Mouse (Mus musculus): ENCODE measurements at regions not wholly inside any gene's neighbourhood (a gene's known extent, or its start where the extent isn't known, plus 50 kb on each side); places are given as distances from the start of the nearest gene placed in this dataset.

GRCm38 (mm10) chr5:7428291-7428690 is 83.7 kb upstream of the Zfp804b start:
- peak; percentile 68 for DNase-seq (ENCODE audit: low read depth, low spot score)

GRCm38 (mm10) chr5:7436461-7436860 is 91.9 kb upstream of the Zfp804b start:
- DNase-seq (ENCODE audit: low read depth, low spot score), result no peak

GRCm38 (mm10) chr5:7448001-7448400 is 103.4 kb upstream of the Zfp804b start:
- no peak for DNase-seq (ENCODE audit: low read depth, low spot score)

- no peak for DNase-seq (ENCODE audit: low read depth, low spot score)
These were observed 110.3 kb upstream of the Zfp804b start for GRCm38 (mm10) chr5:7454896-7455295.

GRCm38 (mm10) chr5:7457102-7457501 is 112.5 kb upstream of the Zfp804b start:
- no peak for DNase-seq (ENCODE audit: low read depth, low spot score)

GRCm38 (mm10) chr5:7489150-7489549 is 144.6 kb upstream of the Zfp804b start:
- no peak for DNase-seq (ENCODE audit: low read depth, low spot score)

GRCm38 (mm10) chr5:7489602-7490001 is 145.0 kb upstream of the Zfp804b start:
- no peak for DNase-seq (ENCODE audit: low read depth, low spot score)

- no peak for DNase-seq (ENCODE audit: low read depth, low spot score)
These were observed 173.1 kb upstream of the Zfp804b start for GRCm38 (mm10) chr5:7517520-7518181.

- DNase-seq (ENCODE audit: low read depth, low spot score), result no peak
These were observed 188.2 kb upstream of the Zfp804b start for GRCm38 (mm10) chr5:7532686-7533199.

GRCm38 (mm10) chr5:7539812-7540645 is 195.5 kb upstream of the Zfp804b start:
- no peak for DNase-seq (ENCODE audit: low read depth, low spot score)

- DNase-seq (ENCODE audit: low read depth, low spot score), result no peak
These were observed 196.1 kb upstream of the Zfp804b start for GRCm38 (mm10) chr5:7540646-7541038.

GRCm38 (mm10) chr5:7543857-7544256 is 199.3 kb upstream of the Zfp804b start:
- DNase-seq (ENCODE audit: low read depth, low spot score), result no peak

GRCm38 (mm10) chr5:7580413-7580812 is 235.9 kb upstream of the Zfp804b start:
- DNase-seq (ENCODE audit: low read depth, low spot score), result no peak

GRCm38 (mm10) chr5:7586547-7586946 is 242.0 kb upstream of the Zfp804b start:
- DNase-seq (ENCODE audit: low read depth, low spot score), result no peak

GRCm38 (mm10) chr5:7600418-7600817 is 255.9 kb upstream of the Zfp804b start:
- DNase-seq (ENCODE audit: low read depth, low spot score), result no peak

GRCm38 (mm10) chr5:7607517-7607916 is 263.0 kb upstream of the Zfp804b start:
- no peak for DNase-seq (ENCODE audit: low read depth, low spot score)

GRCm38 (mm10) chr5:7607924-7608323 is 263.4 kb upstream of the Zfp804b start:
- no peak for DNase-seq (ENCODE audit: low read depth, low spot score)

GRCm38 (mm10) chr5:7655280-7655679 is 305.0 kb upstream of the Steap4 start:
- no peak for DNase-seq (ENCODE audit: low read depth, low spot score)

- DNase-seq (ENCODE audit: low read depth, low spot score), result no peak
These were observed 258.5 kb upstream of the Steap4 start for GRCm38 (mm10) chr5:7701776-7702175.

GRCm38 (mm10) chr5:7719557-7719956 is 240.7 kb upstream of the Steap4 start:
- DNase-seq (ENCODE audit: low read depth, low spot score), result peak; percentile 9

- no peak for DNase-seq (ENCODE audit: low read depth, low spot score)
These were observed 240.2 kb upstream of the Steap4 start for GRCm38 (mm10) chr5:7720061-7720460.

- DNase-seq (ENCODE audit: low read depth, low spot score), result no peak
These were observed 239.6 kb upstream of the Steap4 start for GRCm38 (mm10) chr5:7720688-7721087.

- DNase-seq (ENCODE audit: low read depth, low spot score), result peak; percentile 89
These were observed 227.7 kb upstream of the Steap4 start for GRCm38 (mm10) chr5:7732566-7732965.
